Comparison of ENCODE assay signal across 8 mouse cellular contexts in genomic region chr11:60700320-60701185, GRCm38 (mm10). TPM values are rescaled to one million over a fixed set of nuclear protein-coding genes. Genes with fewer than 3 reads are reported as not detected.
DNase-seq lines count a peak whose midpoint lies in the region; ATAC-seq and TF ChIP-seq lines count a peak whose summit lies in the region.

No protein-coding gene starts in this region.

- H3K27ac ChIP-seq in forebrain, embryonic 13.5 days: peak overlapping the region; percentile 88; the same call in 1 of the 2 replicates
- no peak overlapping the region for H3K27ac ChIP-seq in midbrain, postnatal 0 days (ENCODE audit: low read depth, low read length)

- peak overlapping the region; percentile 95 for H3K4me3 ChIP-seq in erythroblast, embryonic 14.5 days (replicated peaks)
- H3K4me3 ChIP-seq in forebrain, embryonic 13.5 days: peak overlapping the region; percentile 74
- peak overlapping the region; percentile 78 for H3K4me3 ChIP-seq in midbrain, postnatal 0 days (ENCODE audit: low read depth, low read length)

- ATAC-seq in erythroblast, adult 5-6 weeks (replicated peaks; ENCODE audit: low FRiP score, poor library complexity, severe bottlenecking): no peak
- no peak for ATAC-seq in forebrain, embryonic 13.5 days
- no peak for ATAC-seq in midbrain, postnatal 0 days (ENCODE audit: low FRiP score)

- H3K9me3 ChIP-seq in erythroblast, embryonic 14.5 days (ENCODE audit: control insufficient read depth, low read length): no peaks in the 10 kb centered on the region
- no peaks in the 10 kb centered on the region for H3K9me3 ChIP-seq in forebrain, embryonic 13.5 days (replicated peaks)
- H3K9me3 ChIP-seq in midbrain, postnatal 0 days (ENCODE audit: low read length): no peaks in the 10 kb centered on the region

- no peaks in the 10 kb centered on the region for H3K27me3 ChIP-seq in erythroblast, embryonic 14.5 days (ENCODE audit: control insufficient read depth)
- no peaks in the 10 kb centered on the region for H3K27me3 ChIP-seq in forebrain, embryonic 13.5 days
- H3K27me3 ChIP-seq in midbrain, postnatal 0 days (ENCODE audit: insufficient read depth, low read length): no peaks in the 10 kb centered on the region

- WGBS in forebrain, embryonic 13.5 days: 26% methylated on average over 12 of the region's 12 CpGs
- WGBS in midbrain, postnatal 0 days: 18% methylated on average over 12 of the region's 12 CpGs

- peaks cover 46% of the 10 kb centered on the region for H3K4me1 ChIP-seq in erythroblast, embryonic 14.5 days (ENCODE audit: control insufficient read depth)
- peaks cover 47% of the 10 kb centered on the region for H3K4me1 ChIP-seq in forebrain, embryonic 13.5 days
- H3K4me1 ChIP-seq in midbrain, postnatal 0 days (ENCODE audit: insufficient read depth, low read length): peaks cover 9% of the 10 kb centered on the region; the same call in 1 of the 2 replicates

- H3K9ac ChIP-seq in forebrain, embryonic 13.5 days: peak overlapping the region; percentile 95
- peak overlapping the region; percentile 82 for H3K9ac ChIP-seq in midbrain, postnatal 0 days (replicated peaks; ENCODE audit: low read length, poor library complexity, severe bottlenecking)

- peak; percentile 3 to 8 for DNase-seq in right cerebral cortex, adult 2 months (ENCODE audit: low spot score in 2 of 2)
- DNase-seq in right cerebral cortex, postnatal 25 days: no peak
- DNase-seq in kidney, postnatal 10 days: peak; percentile 17
- DNase-seq in midbrain, postnatal 0 days (ENCODE audit: low spot score): no peak
- DNase-seq in yolk sac, embryonic 10.5 days (ENCODE audit: low spot score): no peak

- TF ChIP-seq CTCF in midbrain, postnatal 0 days (IDR thresholded peaks at IDR 0.05): no peak

- peaks cover 38% of the 10 kb centered on the region for H3K36me3 ChIP-seq in erythroblast, embryonic 14.5 days (ENCODE audit: control insufficient read depth)
- H3K36me3 ChIP-seq in forebrain, embryonic 13.5 days (ENCODE audit: poor library complexity, severe bottlenecking): peaks cover 28% of the 10 kb centered on the region
- peaks cover 10% of the 10 kb centered on the region for H3K36me3 ChIP-seq in midbrain, postnatal 0 days (ENCODE audit: insufficient read depth, low read length)

- peak overlapping the region; percentile 92 for H3K4me2 ChIP-seq in forebrain, embryonic 13.5 days
- peak overlapping the region; percentile 80 for H3K4me2 ChIP-seq in midbrain, postnatal 0 days (ENCODE audit: low read depth, low read length, poor library complexity, severe bottlenecking)

RNA-seq across cellular contexts. Expression of gene Llgl1, which starts 1.0 kb away (rescaled TPM):
- polyA plus RNA-seq in erythroblast, embryonic 14.5 days (2012): 2.5 and 4.0 TPM in 2 replicates
- total RNA-seq in erythroblast, adult 5-6 weeks (2015; ENCODE audit: low replicate concordance): 3.8 and 5.6 TPM in 2 replicates
- 2.5 and 3.1 TPM in 2 replicates for total RNA-seq in erythroblast, adult 5-6 weeks (2017; ENCODE audit: low replicate concordance)
- polyA plus RNA-seq in forebrain, embryonic 13.5 days (2015; fragmentation: Nextera tagmentation; extraction: Ambion mirVana): 97.5 and 110 TPM in 2 replicates
- total RNA-seq in midbrain, postnatal 0 days (2014; rRNA removed): 38.0 and 46.8 TPM in 2 replicates
- 25.8 and 26.8 TPM in 2 replicates for polyA plus RNA-seq in midbrain, postnatal 0 days (2015; fragmentation: Nextera tagmentation; extraction: Ambion mirVana)

RNA-seq across cellular contexts. Expression of gene Flii, which starts 26.5 kb away (rescaled TPM):
- 6.9 and 16.9 TPM in 2 replicates for polyA plus RNA-seq in erythroblast, embryonic 14.5 days (2012)
- 26.9 and 54.8 TPM in 2 replicates for total RNA-seq in erythroblast, adult 5-6 weeks (2015; ENCODE audit: low replicate concordance)
- total RNA-seq in erythroblast, adult 5-6 weeks (2017; ENCODE audit: low replicate concordance): 32.3 and 66.9 TPM in 2 replicates
- polyA plus RNA-seq in forebrain, embryonic 13.5 days (2015; fragmentation: Nextera tagmentation; extraction: Ambion mirVana): 64.2 and 72.5 TPM in 2 replicates
- total RNA-seq in midbrain, postnatal 0 days (2014; rRNA removed): 64.9 and 92.7 TPM in 2 replicates
- 42.7 and 46.0 TPM in 2 replicates for polyA plus RNA-seq in midbrain, postnatal 0 days (2015; fragmentation: Nextera tagmentation; extraction: Ambion mirVana)

RNA-seq across cellular contexts. Expression of gene Mief2, which starts 27.6 kb away (rescaled TPM):
- 0.38 and 0.50 TPM in 2 replicates for polyA plus RNA-seq in erythroblast, embryonic 14.5 days (2012)
- 0.84 TPM in 1 of 2 replicates, not detected in the other for total RNA-seq in erythroblast, adult 5-6 weeks (2015; ENCODE audit: low replicate concordance)
- total RNA-seq in erythroblast, adult 5-6 weeks (2017; ENCODE audit: low replicate concordance): 0.42 and 1.3 TPM in 2 replicates
- 16.1 and 17.8 TPM in 2 replicates for polyA plus RNA-seq in forebrain, embryonic 13.5 days (2015; fragmentation: Nextera tagmentation; extraction: Ambion mirVana)
- total RNA-seq in midbrain, postnatal 0 days (2014; rRNA removed): 36.6 and 37.9 TPM in 2 replicates
- 24.0 and 25.3 TPM in 2 replicates for polyA plus RNA-seq in midbrain, postnatal 0 days (2015; fragmentation: Nextera tagmentation; extraction: Ambion mirVana)

Comparison
In these comparisons a context has a peak if more than half of its experiments do, and no peak if none do; other contexts are left out.
1. DNase-seq: peak in right cerebral cortex, adult 2 months (2 of 2) and kidney, postnatal 10 days (single experiment); none in right cerebral cortex, postnatal 25 days (single experiment), midbrain, postnatal 0 days (single experiment) and yolk sac, embryonic 10.5 days (single experiment).
2. RNA of gene Mief2, which starts 27.6 kb away (polyA plus RNA-seq): 24.0 to 25.3 TPM in midbrain, postnatal 0 days and 16.1 to 17.8 TPM in forebrain, embryonic 13.5 days; 0.38 to 0.50 TPM in erythroblast, embryonic 14.5 days; every median in the first group is over 10 times any median in the second.
3. Peak in every context shown above with its lines, with median percentiles within 50 percentile points of each other: H3K4me3 ChIP-seq.